Mouse (Mus musculus) intestine, embryonic 15.5 days (tissue): ENCODE measurements around the gene Dna2. TPM values are rescaled to one million over a fixed set of nuclear protein-coding genes. Genes with fewer than 3 reads are reported as not detected.

Experiments
- ATAC-seq: fragments of 200-750 bp; cut with Nextera tagmentation; 2 replicates; pipeline ENCODE4 v1.8.0; 2017; ENCODE audit warnings: moderate TSS enrichment, moderate library complexity
- H3K27ac ChIP-seq: fragments of 300-500 bp; sonication (generic); 2 replicates; pipeline ENCODE4 v1.5.1; 2015; ENCODE audit warnings: mild to moderate bottlenecking, inconsistent platforms
- H3K27me3 ChIP-seq: fragments of 300-500 bp; sonication (generic); replicated peaks from 2 replicates; pipeline ENCODE4 v1.6.1; 2015; ENCODE audit warnings: inconsistent platforms
- H3K36me3 ChIP-seq: fragments of 300-500 bp; sonication (generic); 2 replicates; pipeline ENCODE4 v1.6.1; 2015; ENCODE audit warnings: inconsistent platforms
- H3K4me1 ChIP-seq: fragments of 300-500 bp; sonication (generic); replicated peaks from 2 replicates; pipeline ENCODE4 v1.6.1; 2015; ENCODE audit warnings: inconsistent platforms
- H3K4me2 ChIP-seq: fragments of 300-500 bp; sonication (generic); replicated peaks from 2 replicates; pipeline ENCODE4 v1.6.1; 2015; ENCODE audit warnings: mild to moderate bottlenecking, inconsistent platforms
- H3K4me3 ChIP-seq: fragments of 300-500 bp; sonication (generic); replicated peaks from 2 replicates; pipeline ENCODE4 v1.5.1; 2015; ENCODE audit warnings: inconsistent platforms
- H3K9ac ChIP-seq: fragments of 300-500 bp; sonication (generic); 2 replicates; pipeline ENCODE4 v1.6.1; 2015; ENCODE audit warnings: inconsistent platforms
- H3K9me3 ChIP-seq: fragments of 300-500 bp; sonication (generic); 2 replicates; pipeline ENCODE4 v1.6.1; 2016; ENCODE audit warnings: inconsistent platforms
- WGBS: fragments of 180-500 bp; shearing (Covaris S2); methylation state at CpG from one replicate; pipeline ENCODE4 v1.1.7; 2015; 5-methylcytosine and 5-hydroxymethylcytosine counted together
- polyA plus RNA-seq: library from polyadenylated mRNA; unstranded; fragments of >200 nt; fragmentation: Nextera tagmentation; extraction: Ambion mirVana; gene quantifications from 2 replicates; pipeline ENCODE4 v1.2.1, GENCODE M21; 2015

Gene Dna2
- polyA plus RNA-seq, 1 experiment from 2014 or later, result 22.0 TPM

- no peak overlapping the region for H3K4me3 ChIP-seq
- peaks cover 16% of the 10 kb centered on the region for H3K36me3 ChIP-seq
- no peak overlapping the region for H3K27ac ChIP-seq
- H3K27me3 ChIP-seq, result no peaks in the 10 kb centered on the region
- no peak overlapping the region for H3K9ac ChIP-seq
- no peak overlapping the region for H3K4me2 ChIP-seq
- H3K9me3 ChIP-seq, result no peaks in the 10 kb centered on the region
- no peaks in the 10 kb centered on the region for H3K4me1 ChIP-seq
- 31% methylated on average over 3 of the region's 3 CpGs for WGBS
- no peak for ATAC-seq
These were observed 40.5 kb downstream of the Dna2 start for GRCm38 (mm10) chr10:62987341-62987740.

- Histone ChIP-seq H3K36me3 (peaks cover 14% of the 10 kb centered on the region), H3K4me3 (no peak overlapping the region), H3K9me3 (no peaks in the 10 kb centered on the region), H3K4me1 (no peaks in the 10 kb centered on the region), H3K4me2 (no peak overlapping the region), H3K27ac (no peak overlapping the region), H3K9ac (no peak overlapping the region), H3K27me3 (no peaks in the 10 kb centered on the region)
- 95% methylated on average over 15 of the region's 15 CpGs for WGBS
- ATAC-seq, result no peak
These were observed 43.8 kb downstream of the Dna2 start for GRCm38 (mm10) chr10:62990636-62991035.

- Histone ChIP-seq H3K27me3 (no peaks in the 10 kb centered on the region), H3K4me2 (no peak overlapping the region), H3K4me1 (no peaks in the 10 kb centered on the region), H3K27ac (no peak overlapping the region), H3K36me3 (peaks cover 31% of the 10 kb centered on the region), H3K4me3 (no peak overlapping the region), H3K9me3 (no peaks in the 10 kb centered on the region), H3K9ac (no peak overlapping the region)
- 82% methylated on average over 7 of the region's 9 CpGs for WGBS
- ATAC-seq, result no peak
These were observed 47.2 kb downstream of the Dna2 start for GRCm38 (mm10) chr10:62993991-62994390.

GRCm38 (mm10) chr10:63000584-63000983, 53.8 kb downstream of the Dna2 start:
- Histone ChIP-seq H3K27ac (no peak overlapping the region), H3K9me3 (no peaks in the 10 kb centered on the region), H3K4me2 (no peak overlapping the region), H3K4me3 (no peak overlapping the region), H3K4me1 (no peaks in the 10 kb centered on the region), H3K36me3 (peaks cover 16% of the 10 kb centered on the region; the same call in 1 of the 2 replicates), H3K27me3 (no peaks in the 10 kb centered on the region), H3K9ac (no peak overlapping the region)
- ATAC-seq, result no peak
- 74% methylated on average over 9 of the region's 9 CpGs for WGBS

GRCm38 (mm10) chr10:63003252-63003651, 56.4 kb downstream of the Dna2 start:
- H3K9ac ChIP-seq, result no peak overlapping the region
- peaks cover 10% of the 10 kb centered on the region for H3K36me3 ChIP-seq
- H3K4me1 ChIP-seq, result no peaks in the 10 kb centered on the region
- no peak for ATAC-seq
- no peak overlapping the region for H3K4me2 ChIP-seq
- no peaks in the 10 kb centered on the region for H3K9me3 ChIP-seq
- H3K27ac ChIP-seq, result no peak overlapping the region
- no peak overlapping the region for H3K4me3 ChIP-seq
- WGBS, result 75% methylated on average over 9 of the region's 9 CpGs
- no peaks in the 10 kb centered on the region for H3K27me3 ChIP-seq

GRCm38 (mm10) chr10:63004556-63004955, 57.7 kb downstream of the Dna2 start:
- H3K4me3 ChIP-seq, result no peak overlapping the region
- no peak overlapping the region for H3K4me2 ChIP-seq
- H3K9ac ChIP-seq, result no peak overlapping the region
- H3K4me1 ChIP-seq, result no peaks in the 10 kb centered on the region
- 90% methylated on average over 9 of the region's 9 CpGs for WGBS
- no peak for ATAC-seq
- no peaks in the 10 kb centered on the region for H3K27me3 ChIP-seq
- peaks cover 8% of the 10 kb centered on the region for H3K36me3 ChIP-seq
- H3K9me3 ChIP-seq, result no peaks in the 10 kb centered on the region
- no peak overlapping the region for H3K27ac ChIP-seq

GRCm38 (mm10) chr10:63008193-63008592, 61.4 kb downstream of the Dna2 start:
- no peaks in the 10 kb centered on the region for H3K4me1 ChIP-seq
- H3K27me3 ChIP-seq, result no peaks in the 10 kb centered on the region
- H3K9ac ChIP-seq, result no peak overlapping the region
- ATAC-seq, result no peak
- no peak overlapping the region for H3K4me2 ChIP-seq
- WGBS, result 57% methylated on average over 3 of the region's 3 CpGs
- no peak overlapping the region for H3K27ac ChIP-seq
- peaks cover 22% of the 10 kb centered on the region for H3K36me3 ChIP-seq
- H3K4me3 ChIP-seq, result no peak overlapping the region
- H3K9me3 ChIP-seq, result no peaks in the 10 kb centered on the region

- ATAC-seq, result no peak
- no peak overlapping the region for H3K4me3 ChIP-seq
- no peak overlapping the region for H3K27ac ChIP-seq
- H3K4me2 ChIP-seq, result no peak overlapping the region
- peaks cover 26% of the 10 kb centered on the region for H3K36me3 ChIP-seq
- H3K4me1 ChIP-seq, result no peaks in the 10 kb centered on the region
- no peak overlapping the region for H3K9ac ChIP-seq
- 83% methylated on average over 4 of the region's 4 CpGs for WGBS
- no peaks in the 10 kb centered on the region for H3K27me3 ChIP-seq
- H3K9me3 ChIP-seq, result no peaks in the 10 kb centered on the region
These were observed 63.4 kb downstream of the Dna2 start for GRCm38 (mm10) chr10:63010268-63010667.

- ATAC-seq, result no peak
- Histone ChIP-seq H3K9ac (no peak overlapping the region), H3K27ac (no peak overlapping the region), H3K36me3 (peaks cover 33% of the 10 kb centered on the region), H3K27me3 (no peaks in the 10 kb centered on the region), H3K9me3 (no peaks in the 10 kb centered on the region), H3K4me2 (no peak overlapping the region), H3K4me1 (no peaks in the 10 kb centered on the region), H3K4me3 (no peak overlapping the region)
- WGBS, result 88% methylated on average over 6 of the region's 6 CpGs
These were observed 64.7 kb downstream of the Dna2 start for GRCm38 (mm10) chr10:63011556-63011955.

GRCm38 (mm10) chr10:63013476-63013875, 66.7 kb downstream of the Dna2 start:
- Histone ChIP-seq H3K4me1 (no peaks in the 10 kb centered on the region), H3K9me3 (no peaks in the 10 kb centered on the region), H3K4me3 (no peak overlapping the region), H3K9ac (no peak overlapping the region), H3K4me2 (no peak overlapping the region), H3K36me3 (peaks cover 33% of the 10 kb centered on the region), H3K27ac (no peak overlapping the region), H3K27me3 (no peaks in the 10 kb centered on the region)
- WGBS, result 74% methylated on average over 3 of the region's 3 CpGs
- ATAC-seq, result no peak

- H3K27ac ChIP-seq, result no peak overlapping the region
- no peaks in the 10 kb centered on the region for H3K9me3 ChIP-seq
- no peak overlapping the region for H3K9ac ChIP-seq
- no peaks in the 10 kb centered on the region for H3K4me1 ChIP-seq
- no peaks in the 10 kb centered on the region for H3K27me3 ChIP-seq
- H3K36me3 ChIP-seq, result peaks cover 33% of the 10 kb centered on the region
- ATAC-seq, result no peak
- no peak overlapping the region for H3K4me3 ChIP-seq
- 86% methylated on average over 9 of the region's 9 CpGs for WGBS
- no peak overlapping the region for H3K4me2 ChIP-seq
These were observed 67.3 kb downstream of the Dna2 start for GRCm38 (mm10) chr10:63014168-63014567.

GRCm38 (mm10) chr10:63019304-63019703, 72.5 kb downstream of the Dna2 start:
- Histone ChIP-seq H3K4me2 (no peak overlapping the region), H3K27me3 (no peaks in the 10 kb centered on the region), H3K9ac (no peak overlapping the region), H3K36me3 (peaks cover 15% of the 10 kb centered on the region), H3K4me3 (no peak overlapping the region), H3K9me3 (no peaks in the 10 kb centered on the region), H3K27ac (no peak overlapping the region), H3K4me1 (peaks cover 6% of the 10 kb centered on the region)
- 89% methylated on average over 6 of the region's 6 CpGs for WGBS
- no peak for ATAC-seq

- Histone ChIP-seq H3K9me3 (no peaks in the 10 kb centered on the region), H3K27ac (no peak overlapping the region), H3K4me3 (peak overlapping the region; percentile 90), H3K27me3 (no peaks in the 10 kb centered on the region), H3K9ac (no peak overlapping the region), H3K4me2 (peak overlapping the region; percentile 62), H3K4me1 (peaks cover 12% of the 10 kb centered on the region), H3K36me3 (peaks cover 4% of the 10 kb centered on the region; the same call in 1 of the 2 replicates)
- ATAC-seq, result no peak
- WGBS, result 45% methylated on average over 4 of the region's 4 CpGs
These were observed 74.9 kb downstream of the Dna2 start for GRCm38 (mm10) chr10:63021702-63022101.
